Mouse (Mus musculus): ENCODE measurements around the gene Acat3. TPM values are rescaled to one million over a fixed set of nuclear protein-coding genes. Genes with fewer than 3 reads are reported as not detected.

Gene Acat3
- total RNA-seq (2023) = under 1 TPM in 1 of 2 experiments, not detected in 1; 0.73 TPM

DNA sequence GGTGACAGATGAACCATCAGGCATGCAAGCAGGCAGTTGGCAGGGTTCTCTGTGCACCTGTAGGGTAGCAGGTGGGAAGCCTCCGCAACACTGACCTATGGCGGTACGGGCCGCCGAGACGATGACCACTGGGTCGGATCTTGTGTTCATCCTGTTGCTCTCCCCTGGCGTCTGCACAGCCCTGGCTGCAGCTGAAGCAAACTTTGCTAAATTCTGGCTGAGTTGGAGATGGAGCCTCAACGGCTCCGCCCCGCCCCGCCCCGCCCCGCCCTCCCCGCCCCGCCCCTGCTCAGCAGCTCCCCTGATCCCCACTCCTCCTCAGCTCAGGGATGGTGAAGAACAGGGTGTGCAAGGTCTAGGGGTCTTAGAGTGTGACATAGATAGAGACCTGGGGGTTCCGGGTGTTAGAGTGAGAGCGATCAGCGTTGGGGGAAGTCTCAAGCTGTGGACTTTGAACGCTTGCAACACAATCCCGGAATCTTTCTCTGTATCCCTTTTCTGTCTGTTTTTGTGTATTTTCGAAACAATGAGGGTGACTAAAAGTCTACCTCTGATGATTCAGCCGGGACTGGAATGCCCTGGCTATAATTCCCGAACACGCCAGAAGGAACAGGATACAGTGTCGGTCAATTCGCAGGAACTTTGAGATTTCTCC, at the start of gene Acat3:
Acat3 (minus strand) TSS at position 450 of the 655 bp plus-strand sequence.

GRCm38 (mm10) chr17:12960331-12960873, 20.0 kb upstream of the Acat3 start, which contains the start of gene Acat2:
TSS of gene Acat2 (minus strand) at chr17:12960747.

GRCm38 (mm10) chr17:12915881-12916583, 24.4 kb downstream of the Acat3 start, which contains the start of gene Mrpl18:
TSS of gene Mrpl18 (minus strand) at chr17:12916345.

DNA sequence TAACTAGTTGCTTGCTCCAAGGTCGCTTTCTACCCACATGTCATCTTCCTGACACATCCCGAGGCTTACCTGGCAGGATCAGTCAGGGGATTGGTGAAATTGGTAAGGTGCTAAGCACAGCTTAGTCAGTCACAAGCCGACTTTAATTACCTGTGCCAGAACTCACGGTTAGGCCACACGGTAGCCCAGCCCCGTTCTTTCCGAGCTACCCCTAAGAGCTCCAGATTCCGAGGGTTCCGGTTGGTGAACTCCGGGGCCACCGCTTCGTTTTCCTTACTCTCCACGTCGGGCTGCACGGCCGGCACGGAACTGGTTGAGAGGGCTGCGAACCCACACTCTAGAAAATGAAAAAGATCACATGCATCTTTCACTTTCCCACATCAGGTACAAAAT, 24.9 kb downstream of the Acat3 start, which contains the start of gene Tcp1:
Tcp1 (plus strand) TSS at position 214 of the 393 bp plus-strand sequence.

DNA sequence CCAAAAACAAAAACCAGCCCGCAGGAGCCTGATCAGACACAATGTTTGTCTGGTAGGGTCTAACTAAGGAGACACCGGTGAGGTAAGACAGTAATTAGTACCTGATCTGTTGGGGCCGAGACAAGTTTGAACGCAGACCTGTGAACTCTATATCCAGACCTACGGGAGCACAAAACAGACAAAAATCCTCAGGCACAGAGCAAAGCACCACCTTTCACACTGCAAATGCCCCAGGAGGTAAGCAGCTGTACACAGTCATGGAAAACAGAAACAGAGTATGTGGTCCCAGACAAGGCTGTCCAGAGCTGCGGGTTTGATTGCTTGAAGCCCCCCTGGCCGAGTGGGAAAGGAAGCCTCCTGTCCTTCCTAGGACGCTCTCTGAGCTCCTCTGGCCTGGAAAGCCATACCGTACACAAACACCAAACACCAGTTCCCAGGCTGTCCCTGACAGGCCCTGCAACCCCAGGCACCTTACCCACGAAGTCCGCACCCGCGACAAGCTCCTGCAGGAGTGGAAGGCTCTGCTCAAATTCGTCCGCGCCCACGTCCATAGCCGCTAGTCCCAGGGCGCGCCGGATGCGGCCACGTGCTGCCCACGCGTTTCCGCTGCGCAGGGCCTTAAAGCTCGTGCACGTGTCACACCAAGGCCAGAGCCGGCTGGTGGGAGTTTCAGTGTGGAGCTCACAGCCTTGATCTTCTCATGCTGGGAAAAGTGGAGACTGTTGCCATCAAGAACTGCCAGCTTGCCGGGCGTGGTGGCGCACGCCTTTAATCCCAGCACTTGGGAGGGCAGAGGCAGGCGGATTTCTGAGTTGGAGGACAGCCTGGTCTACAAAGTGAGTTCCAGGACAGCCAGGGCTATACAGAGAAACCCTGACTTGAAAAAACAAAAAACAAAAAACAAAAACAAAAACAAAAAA, 30.8 kb downstream of the Acat3 start, which contains the start of gene Pnldc1:
Pnldc1 (minus strand) TSS at position 870 of the 920 bp plus-strand sequence.

DNA sequence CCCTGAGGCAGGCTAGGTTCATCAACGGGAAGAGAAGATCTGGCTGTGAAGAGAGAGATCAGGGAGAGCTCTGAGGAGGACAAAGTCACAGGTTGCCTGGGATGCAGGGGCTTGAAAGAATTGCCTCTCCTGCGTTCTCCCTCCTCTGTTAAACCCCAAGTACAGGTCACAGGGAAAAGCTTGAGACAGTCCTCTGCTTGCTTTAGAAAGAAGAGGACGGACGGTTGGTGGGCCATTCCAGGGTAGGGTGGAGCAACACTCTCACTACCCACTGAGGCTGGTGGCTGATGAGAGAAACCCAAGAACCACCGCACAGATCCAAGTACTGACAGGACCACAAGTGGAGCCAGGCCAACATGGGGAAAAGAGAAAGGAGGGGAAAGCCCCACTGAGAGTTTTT, 64.7 kb downstream of the Acat3 start, which contains the start of gene Mrgprh:
Mrgprh (plus strand) TSS at position 301 of the 400 bp plus-strand sequence.

Other genes with a start within 250 kb of the Acat3 start
- gene Igf2r, start 170.9 kb downstream of the Acat3 start, total RNA-seq (2023) = 10 to 100 TPM; 26.3 to 30.7 TPM
- gene Mas1, start 72.5 kb downstream of the Acat3 start, total RNA-seq (2023) = not detected
- gene Mrgprh, start 64.6 kb downstream of the Acat3 start, total RNA-seq (2023) = not detected
- gene Pnldc1, start 30.4 kb downstream of the Acat3 start, total RNA-seq (2023) = 1 to 10 TPM in 1 of 2 experiments, under 1 TPM in 1; 0.29 to 1.1 TPM
- 100 to 1,000 TPM in 1 of 2 experiments, 10 to 100 TPM in 1; 96.1 to 102 TPM for gene Tcp1, start 24.9 kb downstream of the Acat3 start, total RNA-seq (2023)
- 10 to 100 TPM; 50.2 to 57.0 TPM for gene Mrpl18, start 24.3 kb downstream of the Acat3 start, total RNA-seq (2023)
- 1 to 10 TPM; 8.8 to 9.2 TPM for gene Acat2, start 20.1 kb upstream of the Acat3 start, total RNA-seq (2023)
- 10 to 100 TPM; 64.4 to 72.9 TPM for gene Wtap, start 53.6 kb upstream of the Acat3 start, total RNA-seq (2023)
- 10 to 100 TPM; 44.6 to 60.1 TPM for gene Sod2, start 66.2 kb upstream of the Acat3 start, total RNA-seq (2023)
- under 1 TPM in 1 of 2 experiments, not detected in 1; 0.90 TPM for gene Gpr31b, start 111.7 kb upstream of the Acat3 start, total RNA-seq (2023)
- gene Tcp10b, start 120.5 kb upstream of the Acat3 start, total RNA-seq (2023) = not detected
- gene Unc93a, start 191.2 kb upstream of the Acat3 start, total RNA-seq (2023) = under 1 TPM; 0.15 to 0.44 TPM

Measured in neutrophil, adult 83 days (primary cell).